Mouse (Mus musculus): ENCODE results near the gene Hnrnpdl.

Hnrnpdl gene

GRCm38 (mm10) chr5:100047143-100047640, 7.7 kb upstream of the Hnrnpdl start:
- DNase-seq (ENCODE audit: extremely low read depth, low read depth), result no peak

DNA sequence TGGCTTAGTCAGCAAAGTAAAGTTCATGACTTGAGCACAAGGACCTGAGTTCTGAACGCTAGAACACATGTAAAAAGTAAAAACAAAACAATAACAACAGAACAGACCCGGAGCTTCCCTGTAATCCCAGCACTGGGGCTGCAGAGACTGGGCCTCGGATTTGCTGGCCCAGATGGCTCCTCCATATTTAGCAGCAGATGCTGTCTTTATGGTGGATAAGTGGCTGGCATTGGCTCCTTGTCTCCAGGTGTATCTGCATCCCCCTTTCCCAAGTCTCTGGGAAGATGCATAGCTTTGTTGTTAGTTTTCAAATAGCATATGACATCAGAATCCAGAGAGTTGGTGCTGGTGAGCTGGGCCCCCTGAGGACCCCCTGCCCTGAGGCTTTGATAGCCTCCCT, 6.6 kb upstream of the Hnrnpdl start:
- DNase-seq (ENCODE audit: extremely low read depth, low read depth), result no peak

- DNase-seq (ENCODE audit: extremely low read depth, low read depth), result no peak
Observed at GRCm38 (mm10) chr5:100044621-100045020, 5.2 kb upstream of the Hnrnpdl start.

DNA sequence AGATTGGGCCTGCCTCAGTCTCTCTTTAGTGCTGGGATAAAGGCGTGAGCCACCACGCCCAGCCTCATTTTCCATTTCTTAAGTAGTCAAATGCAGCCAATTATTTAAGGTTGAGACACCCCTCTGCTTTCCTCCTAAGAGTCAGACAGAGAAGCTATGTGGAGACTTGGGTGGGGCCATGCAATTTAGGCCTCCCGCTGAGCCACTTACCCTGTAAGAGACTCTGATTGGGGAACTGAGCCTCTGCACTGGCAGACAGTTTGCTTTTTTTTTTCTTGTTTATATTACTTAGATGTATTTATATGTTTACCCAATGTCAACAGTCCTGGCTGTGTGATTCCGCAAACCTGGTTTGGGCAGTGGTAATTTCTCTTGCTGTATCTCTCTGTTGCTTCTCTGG, 4.6 kb upstream of the Hnrnpdl start:
- DNase-seq (ENCODE audit: extremely low read depth, low read depth), result no peak

- no peak for DNase-seq (ENCODE audit: extremely low read depth, low read depth)
Observed at GRCm38 (mm10) chr5:100043361-100043760, 3.9 kb upstream of the Hnrnpdl start.

GRCm38 (mm10) chr5:100042467-100042866, 3.0 kb upstream of the Hnrnpdl start:
- no peak for DNase-seq (ENCODE audit: extremely low read depth, low read depth)

GRCm38 (mm10) chr5:100041272-100041671, 1.8 kb upstream of the Hnrnpdl start:
- DNase-seq (ENCODE audit: extremely low read depth, low read depth), result no peak

DNA sequence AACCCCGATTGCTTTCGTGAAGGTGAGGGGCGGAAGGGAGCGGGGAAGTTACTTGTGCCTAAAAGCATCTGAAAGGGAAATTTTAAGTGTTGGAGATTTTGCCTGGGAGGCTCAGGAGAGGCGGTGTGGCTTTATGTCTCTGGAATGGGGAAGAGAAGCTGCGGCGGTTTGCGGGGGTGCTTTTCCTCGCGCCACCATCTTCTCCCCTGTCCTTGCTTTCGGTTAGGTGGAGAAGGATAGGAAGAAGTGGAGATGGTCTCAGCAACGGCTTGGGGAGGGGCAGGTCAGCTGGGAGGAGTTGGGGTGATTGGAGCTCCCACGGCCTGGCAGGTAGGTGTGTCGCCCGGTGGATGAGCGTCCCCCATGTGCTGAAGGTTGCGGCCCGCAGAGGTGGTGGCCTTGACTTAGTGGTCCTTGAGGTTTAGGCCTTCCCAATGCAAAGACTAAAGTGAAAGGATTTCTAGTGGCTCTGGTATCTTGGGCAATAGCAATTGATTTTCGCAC, 869 bp upstream of the Hnrnpdl start:
- DNase-seq (ENCODE audit: extremely low read depth, low read depth), result no peak

GRCm38 (mm10) chr5:100038714-100039601, 506 bp downstream of the Hnrnpdl start:
- no peak for DNase-seq (ENCODE audit: extremely low read depth, low read depth)

GRCm38 (mm10) chr5:100037965-100038713, 1.3 kb downstream of the Hnrnpdl start:
- DNase-seq (ENCODE audit: extremely low read depth, low read depth), result no peak

DNA sequence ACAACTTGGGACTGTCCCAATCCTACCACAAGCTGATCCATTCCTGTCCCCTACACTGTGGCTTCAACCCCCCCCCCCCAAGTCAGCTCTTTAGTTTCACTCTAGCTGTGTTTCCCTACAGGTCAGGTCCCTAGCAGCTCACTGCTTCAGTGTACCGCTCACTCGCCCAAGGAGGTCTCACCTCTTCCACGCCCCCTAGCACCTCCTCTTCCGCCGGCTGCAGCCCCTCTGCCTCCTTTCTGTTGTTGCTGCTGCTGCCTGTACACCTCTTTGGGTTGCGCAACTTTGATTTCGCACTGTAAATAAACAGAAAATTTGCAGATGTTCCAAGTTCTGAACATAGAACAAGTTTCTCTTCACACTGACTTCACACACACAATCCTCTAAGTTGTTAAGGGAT, 2.8 kb downstream of the Hnrnpdl start:
- no peak for DNase-seq (ENCODE audit: extremely low read depth, low read depth)

GRCm38 (mm10) chr5:100035950-100036349, 3.5 kb downstream of the Hnrnpdl start:
- no peak for DNase-seq (ENCODE audit: extremely low read depth, low read depth)

GRCm38 (mm10) chr5:100032646-100033045, 6.8 kb downstream of the Hnrnpdl start:
- DNase-seq (ENCODE audit: extremely low read depth, low read depth), result no peak

DNA sequence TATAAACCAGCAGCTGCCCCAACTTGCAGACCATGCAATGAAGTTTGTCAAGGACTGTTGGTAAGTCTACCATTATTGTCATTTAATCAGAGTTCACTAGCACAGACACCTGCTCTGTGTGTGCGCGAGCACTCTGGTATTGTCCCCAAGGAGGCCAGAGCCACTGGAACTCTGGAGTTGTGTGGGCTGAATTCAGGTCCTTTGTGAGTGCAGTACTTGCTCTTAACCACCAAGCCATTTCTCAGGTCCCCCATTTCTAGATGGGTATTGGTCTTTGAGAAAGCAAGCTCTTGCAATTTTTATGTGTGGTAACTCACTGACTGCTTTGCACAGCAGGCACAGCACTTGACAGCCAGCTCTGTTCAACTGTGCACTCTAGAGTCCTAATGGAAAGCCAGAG, 7.4 kb downstream of the Hnrnpdl start:
- DNase-seq (ENCODE audit: extremely low read depth, low read depth), result no peak

DNA sequence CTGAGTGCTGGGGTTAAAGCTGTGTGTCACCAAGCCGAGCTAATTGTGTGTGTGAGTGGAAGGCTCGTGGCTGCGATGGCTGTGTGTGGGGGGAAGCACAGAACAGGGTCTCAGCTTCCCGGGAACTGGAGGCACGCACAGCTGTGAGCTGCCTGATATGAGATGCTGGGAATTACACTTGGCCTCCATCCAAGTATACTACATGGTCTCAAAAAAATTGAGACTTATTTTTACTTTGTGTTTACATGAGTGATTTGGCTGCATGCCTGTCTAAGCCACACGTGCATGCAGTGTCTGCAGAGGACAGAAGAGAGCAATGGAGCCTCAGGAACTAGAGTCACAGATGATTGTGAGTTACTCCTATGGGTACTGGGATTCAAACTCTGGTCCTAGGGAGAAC, 9.4 kb downstream of the Hnrnpdl start:
- DNase-seq (ENCODE audit: extremely low read depth, low read depth), result no peak

DNA sequence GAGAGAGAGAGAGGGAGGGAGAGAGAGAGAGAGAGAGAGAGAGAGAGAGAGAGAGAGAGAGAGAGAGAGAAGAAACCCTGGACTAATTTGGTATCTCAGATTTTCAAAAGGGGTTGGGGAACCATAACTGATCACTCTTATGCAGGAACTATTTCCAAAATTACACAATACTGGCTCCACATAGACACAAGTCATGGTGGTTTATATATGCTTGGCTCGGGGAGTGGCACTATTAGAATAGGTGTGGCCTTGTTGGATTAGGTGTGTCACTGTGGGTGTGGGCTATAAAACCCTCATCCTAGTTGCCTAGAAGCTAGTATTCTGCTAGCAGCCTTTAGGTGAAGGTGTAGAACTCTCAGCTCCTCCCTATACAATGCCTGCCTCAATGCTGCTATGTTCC, 14.6 kb downstream of the Hnrnpdl start:
- DNase-seq (ENCODE audit: extremely low read depth, low read depth), result no peak

- DNase-seq (ENCODE audit: extremely low read depth, low read depth), result no peak
Observed at GRCm38 (mm10) chr5:100024403-100024802, 15.1 kb downstream of the Hnrnpdl start.

- no peak for DNase-seq (ENCODE audit: extremely low read depth, low read depth)
Observed at GRCm38 (mm10) chr5:100020089-100020488, 19.4 kb downstream of the Hnrnpdl start.

- no peak for DNase-seq (ENCODE audit: extremely low read depth, low read depth)
Observed at GRCm38 (mm10) chr5:100012599-100012998, 26.9 kb downstream of the Hnrnpdl start.

DNA sequence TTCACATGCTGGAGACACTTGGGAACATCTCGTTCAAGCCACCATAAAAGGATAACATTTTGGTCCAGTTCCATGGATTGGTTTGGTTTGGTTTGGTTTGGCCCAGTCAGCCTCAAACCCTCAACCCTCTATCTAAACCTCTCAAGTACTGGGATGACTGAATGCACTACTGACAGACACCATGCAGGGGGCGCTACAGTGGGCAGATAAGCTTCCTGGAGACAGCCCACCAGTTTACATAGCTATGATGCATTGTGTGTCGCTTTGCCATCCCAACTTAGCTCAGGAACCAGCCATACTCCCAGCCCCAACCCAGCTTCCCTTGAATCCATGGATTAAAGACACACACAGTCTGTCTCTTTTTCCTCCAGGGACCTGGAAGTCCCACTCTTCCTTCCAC, 31.0 kb downstream of the Hnrnpdl start:
- no peak for DNase-seq (ENCODE audit: extremely low read depth, low read depth)

- DNase-seq (ENCODE audit: extremely low read depth, low read depth), result no peak
Observed at GRCm38 (mm10) chr5:100007040-100007375, 32.5 kb downstream of the Hnrnpdl start.

- DNase-seq (ENCODE audit: extremely low read depth, low read depth), result peak; percentile 27
Observed at GRCm38 (mm10) chr5:100006324-100007039, 33.0 kb downstream of the Hnrnpdl start.

Measured in MEL-GATA-1-ER (cell line).